Mouse (Mus musculus): ENCODE results near the gene Tspan5.
A peak's percentile ranks its signal among the peaks of the same experiment; 100 is the strongest.

Gene Tspan5

DNA sequence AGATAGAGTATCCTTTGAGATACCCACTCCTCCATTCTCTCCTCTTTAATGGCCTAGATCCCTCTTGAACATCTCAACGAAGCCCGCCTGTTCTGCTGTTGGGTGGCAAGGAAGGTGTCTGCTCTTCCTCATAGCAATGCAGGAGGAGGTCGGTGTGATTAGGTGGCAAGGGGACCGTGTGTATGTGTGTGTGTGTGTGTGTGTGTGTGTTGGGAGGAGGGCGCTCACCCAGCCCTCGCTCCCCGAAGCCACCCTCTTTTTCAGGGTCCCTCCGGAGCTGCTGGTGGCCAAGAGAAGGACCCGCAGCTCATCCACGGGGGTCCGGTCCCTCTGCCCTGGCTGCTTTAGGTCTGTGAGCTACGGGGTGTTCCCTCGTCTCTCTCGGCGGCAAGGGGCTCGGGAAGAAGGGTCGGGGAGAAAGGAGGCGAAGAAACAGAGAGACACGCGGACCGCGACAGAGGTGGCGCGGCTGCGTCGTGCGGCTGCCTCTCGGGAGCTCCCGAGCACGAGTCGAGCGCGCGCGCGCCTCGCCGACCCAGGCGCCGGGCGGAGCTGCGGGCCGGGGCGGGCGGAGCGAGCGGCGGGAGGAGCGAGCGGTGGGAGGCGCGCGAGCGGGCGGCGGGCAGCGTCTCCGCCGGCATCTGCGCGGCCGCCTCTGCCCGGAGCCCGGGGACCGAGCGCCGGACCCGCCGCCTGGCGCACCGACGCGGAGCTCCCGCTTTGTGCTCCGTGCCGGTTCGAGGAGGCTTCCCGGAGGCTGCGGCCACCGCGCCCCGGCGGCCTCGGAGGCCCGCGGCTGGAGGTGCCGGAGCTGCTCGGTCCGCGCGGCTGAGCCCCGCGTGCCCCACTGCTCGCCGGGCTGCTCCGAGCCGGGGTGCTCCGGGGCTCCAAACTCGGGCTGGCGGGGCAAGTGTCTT is at the start of gene Tspan5:
TSS of gene Tspan5 (plus strand) at position 547 of the 917 bp plus-strand sequence.
- DNase-seq (ENCODE audit: low spot score) = peak; percentile 71

DNA sequence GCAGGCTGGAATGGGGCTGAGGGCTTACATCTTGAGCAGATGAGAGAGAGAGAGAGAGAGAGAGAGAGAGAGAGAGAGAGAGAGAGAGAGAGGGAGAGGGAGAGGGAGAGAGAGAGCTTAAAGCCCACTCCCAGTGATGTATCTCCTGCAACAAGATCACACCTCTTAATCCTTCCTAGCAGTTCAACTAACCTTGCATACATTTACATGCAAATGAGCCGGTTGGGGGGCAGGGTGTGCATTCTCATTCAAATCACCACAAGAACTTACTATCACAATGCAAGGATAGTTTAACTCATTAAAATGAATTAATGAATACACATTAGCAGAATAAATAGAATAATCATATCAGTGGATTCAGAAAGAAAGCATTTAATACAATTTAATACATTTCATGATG is 49.7 kb upstream of the Tspan5 start:
- DNase-seq (ENCODE audit: low spot score) = no peak

DNA sequence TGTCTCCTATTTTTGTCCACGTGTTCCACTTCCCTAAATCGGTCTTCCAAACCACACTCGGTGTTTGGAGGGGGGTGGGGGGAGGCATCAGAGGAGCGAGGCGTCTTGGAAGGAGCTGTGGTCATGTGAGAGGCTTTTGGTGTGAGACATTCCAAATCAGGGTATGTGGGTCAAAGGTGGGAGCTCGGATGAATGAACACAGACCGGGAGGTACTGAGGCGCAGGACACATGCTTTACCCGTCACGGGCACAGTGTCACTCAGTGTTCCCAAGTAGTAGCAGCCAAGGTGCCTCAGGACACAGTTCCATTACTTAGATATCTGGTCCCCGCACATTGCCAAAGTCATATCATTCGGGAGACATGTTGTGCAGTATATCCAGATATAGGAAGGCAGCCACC is 38.6 kb upstream of the Tspan5 start:
- DNase-seq (ENCODE audit: low spot score) = no peak

- DNase-seq (ENCODE audit: low spot score) = no peak
These were observed 37.5 kb upstream of the Tspan5 start for GRCm38 (mm10) chr3:138704469-138704868.

DNA sequence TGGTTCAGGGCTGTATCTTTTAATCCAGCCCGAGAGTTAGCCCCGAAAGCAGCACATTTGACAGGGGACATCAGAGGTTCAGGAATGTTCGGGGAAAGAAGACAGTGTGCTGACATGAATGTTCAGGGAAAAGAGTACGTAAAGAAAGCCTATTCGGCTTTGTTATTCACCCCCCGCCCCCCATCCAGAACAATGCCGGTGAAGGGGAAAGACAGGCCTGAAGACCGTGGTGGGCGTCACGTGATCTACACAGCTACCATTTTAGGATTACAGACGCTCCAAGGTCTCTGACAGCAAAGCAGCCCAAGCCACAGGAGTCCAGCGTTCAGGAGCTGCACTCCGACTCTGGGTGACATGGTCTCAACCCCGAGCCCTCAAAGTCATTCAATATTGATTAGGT is 36.1 kb upstream of the Tspan5 start:
- no peak for DNase-seq (ENCODE audit: low spot score)

GRCm38 (mm10) chr3:138709183-138709582 is 32.8 kb upstream of the Tspan5 start:
- no peak for DNase-seq (ENCODE audit: low spot score)

DNA sequence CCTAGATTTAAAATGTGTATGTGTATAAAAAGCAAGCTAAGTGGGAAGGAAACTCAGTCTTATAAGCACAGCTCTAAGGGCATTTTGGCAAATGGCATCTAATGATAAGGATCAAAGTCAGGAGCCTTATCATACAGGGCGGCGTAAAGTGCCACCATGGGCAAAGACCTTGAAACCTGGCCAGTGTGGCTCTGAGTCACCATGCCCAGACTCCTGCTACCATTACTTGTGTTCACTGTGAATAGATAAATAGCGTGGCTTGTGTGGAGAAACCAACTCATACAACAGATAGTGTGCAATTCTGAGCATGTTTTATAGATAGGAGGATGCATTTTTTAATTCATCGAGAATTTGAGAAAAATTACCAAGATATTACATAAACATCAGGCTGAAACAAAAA is 30.0 kb upstream of the Tspan5 start:
- no peak for DNase-seq (ENCODE audit: low spot score)

GRCm38 (mm10) chr3:138712452-138713140 is 29.4 kb upstream of the Tspan5 start:
- no peak for DNase-seq (ENCODE audit: low spot score)

- DNase-seq (ENCODE audit: low spot score) = no peak
These were observed 28.9 kb upstream of the Tspan5 start for GRCm38 (mm10) chr3:138713141-138713540.

DNA sequence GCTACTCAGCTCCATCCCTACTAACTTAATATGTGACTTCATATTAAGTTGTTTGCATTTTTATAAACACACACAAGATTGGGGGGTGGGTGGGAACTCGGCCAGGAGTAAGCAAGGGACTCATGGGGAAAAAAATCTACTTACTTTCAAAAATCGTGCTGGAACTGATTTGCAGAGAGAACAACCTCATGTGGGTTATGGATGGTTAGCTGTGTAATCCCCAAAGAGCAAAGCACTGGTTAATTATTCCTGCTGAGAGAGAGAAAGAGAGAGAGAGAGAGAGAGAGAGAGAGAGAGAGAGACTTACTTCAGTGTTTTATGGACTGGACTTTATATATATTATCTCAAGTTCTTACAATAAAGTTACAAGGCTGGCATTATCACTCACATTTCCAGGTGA is 27.2 kb upstream of the Tspan5 start:
- no peak for DNase-seq (ENCODE audit: low spot score)

- no peak for DNase-seq (ENCODE audit: low spot score)
These were observed 26.8 kb upstream of the Tspan5 start for GRCm38 (mm10) chr3:138715212-138715611.

DNA sequence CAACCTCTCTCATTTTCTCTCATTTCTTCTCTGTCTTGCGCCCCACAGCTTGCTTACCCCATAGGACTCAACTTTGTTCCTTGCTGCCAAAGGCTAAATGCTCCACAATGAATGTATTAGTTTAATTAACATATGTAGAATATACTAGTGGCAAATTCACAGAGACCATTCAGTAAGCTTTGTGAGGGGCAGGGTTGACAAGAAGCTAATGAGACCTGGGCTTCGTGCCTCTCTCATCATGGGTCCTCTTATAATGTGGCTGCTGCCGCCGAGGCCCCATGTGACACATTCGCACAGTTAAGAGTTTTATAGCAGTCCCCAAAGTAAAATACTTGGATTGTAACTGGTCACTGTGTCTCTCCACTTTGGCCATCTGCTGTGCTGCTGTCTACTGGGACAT is 25.0 kb upstream of the Tspan5 start:
- DNase-seq (ENCODE audit: low spot score) = no peak

- DNase-seq (ENCODE audit: low spot score) = no peak
These were observed 19.8 kb upstream of the Tspan5 start for GRCm38 (mm10) chr3:138722152-138722551.

DNA sequence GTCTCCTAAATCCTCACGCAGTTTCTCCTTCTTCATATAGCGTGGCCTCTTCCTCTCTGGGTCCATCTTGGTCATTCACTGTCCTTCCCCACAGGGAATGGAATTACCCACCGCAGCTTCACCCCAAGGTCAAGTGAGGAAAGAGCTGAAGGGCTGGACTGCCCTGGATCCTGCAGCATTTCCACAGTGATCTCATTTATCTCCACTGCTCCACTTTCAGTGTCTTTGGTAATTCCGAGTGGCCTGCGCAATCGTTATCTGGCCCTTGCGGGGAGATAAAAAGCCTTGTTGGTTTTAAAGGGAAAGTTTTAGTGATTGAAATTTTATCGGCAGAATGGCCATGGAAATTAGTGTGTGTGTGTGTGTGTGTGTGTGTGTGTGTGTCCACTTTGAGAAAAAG is 14.4 kb upstream of the Tspan5 start:
- no peak for DNase-seq (ENCODE audit: low spot score)

GRCm38 (mm10) chr3:138728840-138729239 is 13.2 kb upstream of the Tspan5 start:
- DNase-seq (ENCODE audit: low spot score) = no peak

DNA sequence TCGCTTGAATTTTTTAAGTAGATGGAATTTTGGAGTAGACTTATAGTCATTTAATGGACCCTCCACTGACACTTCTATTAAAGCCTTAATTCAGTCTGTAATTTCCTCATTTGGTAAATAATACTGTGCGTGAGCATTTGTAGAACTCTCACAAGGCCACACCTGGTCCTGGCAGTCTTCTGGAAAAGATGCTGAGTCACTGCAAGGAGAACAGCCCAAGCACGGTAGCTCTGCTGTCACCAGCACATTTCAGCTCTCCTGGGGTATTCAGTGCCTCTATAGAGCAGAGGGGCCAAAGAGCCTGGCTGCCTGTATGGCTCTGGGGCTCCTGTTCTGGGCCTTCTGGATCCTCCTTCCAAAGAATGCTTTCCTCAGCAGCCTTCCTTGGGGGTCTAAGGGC is 11.2 kb upstream of the Tspan5 start:
- DNase-seq (ENCODE audit: low spot score) = no peak

DNA sequence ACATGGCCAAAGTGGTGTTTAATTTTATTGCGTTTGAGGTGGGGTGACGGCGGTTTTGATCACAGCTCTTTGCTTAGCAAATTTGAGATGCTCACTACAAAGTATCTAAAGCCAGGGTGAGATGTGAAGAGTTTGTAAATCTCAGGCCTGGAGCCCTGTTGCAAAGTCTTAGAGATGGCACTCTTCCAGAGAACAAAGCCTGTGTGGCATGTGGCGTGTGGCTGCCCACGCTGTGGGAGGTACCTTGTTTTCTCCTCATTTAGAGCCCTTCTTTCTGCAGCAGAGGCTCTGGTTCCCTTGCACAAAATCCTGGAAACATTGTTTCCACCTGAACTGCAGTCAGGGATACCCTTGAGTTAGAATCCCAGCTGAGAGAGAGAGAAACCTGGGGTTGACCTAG is 6.2 kb upstream of the Tspan5 start:
- DNase-seq (ENCODE audit: low spot score) = no peak

GRCm38 (mm10) chr3:138739150-138739700 is 2.8 kb upstream of the Tspan5 start:
- no peak for DNase-seq (ENCODE audit: low spot score)

GRCm38 (mm10) chr3:138740291-138740690 is 1.7 kb upstream of the Tspan5 start:
- DNase-seq (ENCODE audit: low spot score) = no peak

GRCm38 (mm10) chr3:138740843-138741540 is 1.0 kb upstream of the Tspan5 start:
- no peak for DNase-seq (ENCODE audit: low spot score)

GRCm38 (mm10) chr3:138742566-138742930 is 553 bp downstream of the Tspan5 start:
- DNase-seq (ENCODE audit: low spot score) = no peak

DNA sequence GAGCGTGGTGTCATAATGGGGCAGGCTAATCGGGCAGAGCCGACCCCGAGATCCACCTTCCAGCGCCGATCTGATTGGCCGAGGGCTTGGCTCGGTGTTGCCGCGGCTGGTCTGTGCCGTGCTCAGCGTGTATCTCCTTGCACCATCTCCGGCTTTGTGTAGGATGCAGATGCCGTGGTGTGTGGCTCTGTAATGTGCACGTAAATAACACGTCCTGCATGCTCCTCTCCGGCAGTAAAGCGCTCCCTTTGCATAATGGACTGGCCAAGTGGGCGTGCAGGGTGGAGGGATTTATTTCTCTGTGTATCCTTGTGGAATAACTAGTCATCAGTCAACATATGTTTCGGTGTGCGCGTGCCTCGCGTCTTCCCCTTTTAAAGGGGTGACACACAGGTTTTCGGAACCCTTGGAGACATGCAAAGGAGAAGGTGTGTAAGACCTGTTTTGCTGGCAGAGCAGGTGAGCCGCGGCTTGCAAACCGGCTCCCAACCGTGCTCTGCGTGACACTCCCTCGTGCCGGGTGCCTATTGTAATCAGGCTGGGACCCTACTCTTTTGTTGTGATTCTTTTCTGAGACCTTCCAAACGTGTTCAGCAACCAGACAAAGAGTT is 1.2 kb downstream of the Tspan5 start:
- DNase-seq (ENCODE audit: low spot score) = peak; percentile 55

Data from T-cell, adult 2 months (primary cell).